In genomic region chr6:49263847-49264243, GRCm38 (mm10) we compare ENCODE assay signal across 7 mouse cellular contexts. TPM values are rescaled to one million over a fixed set of nuclear protein-coding genes. Genes with fewer than 3 reads are reported as not detected.
DNase-seq lines count a peak whose midpoint lies in the region; ATAC-seq and TF ChIP-seq lines count a peak whose summit lies in the region.

Tra2a (minus strand) TSS chr6:49264033.

- H3K36me3 ChIP-seq in embryonic facial prominence, embryonic 12.5 days = no peaks in the 10 kb centered on the region
- no peaks in the 10 kb centered on the region for H3K36me3 ChIP-seq in kidney, adult 2 months (ENCODE audit: control insufficient read depth, insufficient read depth, low read length)
- no peaks in the 10 kb centered on the region for H3K36me3 ChIP-seq in limb, embryonic 12.5 days
- no peaks in the 10 kb centered on the region for H3K36me3 ChIP-seq in midbrain, embryonic 15.5 days (replicated peaks)
- no peaks in the 10 kb centered on the region for H3K36me3 ChIP-seq in spleen, adult 2 months (ENCODE audit: control insufficient read depth, insufficient read depth, low read length)

- peak; percentile 94 for TF ChIP-seq POLR2A in kidney, adult 2 months (IDR thresholded peaks at IDR 0.05; ENCODE audit: low read depth, low read length)
- peak; percentile 95 for TF ChIP-seq POLR2A in spleen, adult 2 months (IDR thresholded peaks at IDR 0.05; ENCODE audit: low read depth, low read length)

- peaks cover 19% of the 10 kb centered on the region for H3K4me1 ChIP-seq in embryonic facial prominence, embryonic 12.5 days
- H3K4me1 ChIP-seq in kidney, adult 2 months (ENCODE audit: control insufficient read depth, insufficient read depth, low read length) = peaks cover 3% of the 10 kb centered on the region; the same call in 1 of the 2 replicates
- H3K4me1 ChIP-seq in limb, embryonic 12.5 days (replicated peaks) = peaks cover 26% of the 10 kb centered on the region
- peaks cover 26% of the 10 kb centered on the region for H3K4me1 ChIP-seq in midbrain, embryonic 15.5 days
- H3K4me1 ChIP-seq in spleen, adult 2 months (ENCODE audit: control insufficient read depth, insufficient read depth, insufficient read length) = peaks cover 9% of the 10 kb centered on the region

- DNase-seq in adrenal gland, postnatal 25 days = peak; percentile 98
- peak; percentile 98 for DNase-seq in heart, adult 18-20 months
- DNase-seq in kidney, adult 2 months = peak; percentile 98
- DNase-seq in spleen, adult 2 months (ENCODE audit: low read depth in 1 of 2, low spot score in 2 of 2) = peak; percentile 89 to 96

- no peaks in the 10 kb centered on the region for H3K9me3 ChIP-seq in embryonic facial prominence, embryonic 12.5 days
- no peaks in the 10 kb centered on the region for H3K9me3 ChIP-seq in limb, embryonic 12.5 days
- no peaks in the 10 kb centered on the region for H3K9me3 ChIP-seq in midbrain, embryonic 15.5 days

- peak; percentile 94 for ATAC-seq in embryonic facial prominence, embryonic 12.5 days (ENCODE audit: insufficient number of reproducible peaks, insufficient read depth, low FRiP score, low TSS enrichment)
- ATAC-seq in limb, embryonic 12.5 days (ENCODE audit: insufficient number of reproducible peaks, insufficient read depth, low FRiP score, low TSS enrichment, low read depth) = peak; percentile 91
- ATAC-seq in midbrain, embryonic 15.5 days (replicated peaks) = peak; percentile 97

- WGBS in embryonic facial prominence, embryonic 12.5 days = under 1% methylated on average over 39 of the region's 39 CpGs
- WGBS in kidney, adult 2 months = under 1% methylated on average over 39 of the region's 39 CpGs
- WGBS in limb, embryonic 12.5 days = under 1% methylated on average over 39 of the region's 39 CpGs
- WGBS in midbrain, embryonic 15.5 days = under 1% methylated on average over 39 of the region's 39 CpGs
- WGBS in spleen, adult 2 months = under 1% methylated on average over 39 of the region's 39 CpGs

- peak within 1 kb of the TSS; percentile 98 for H3K27ac ChIP-seq in embryonic facial prominence, embryonic 12.5 days
- H3K27ac ChIP-seq in kidney, adult 2 months (ENCODE audit: insufficient read depth, low read depth, low read length) = peak within 1 kb of the TSS; percentile 91
- H3K27ac ChIP-seq in limb, embryonic 12.5 days = peak within 1 kb of the TSS; percentile 98
- H3K27ac ChIP-seq in midbrain, embryonic 15.5 days = peak within 1 kb of the TSS; percentile 99
- peak within 1 kb of the TSS; percentile 97 for H3K27ac ChIP-seq in spleen, adult 2 months (ENCODE audit: insufficient read depth, low read length)

- H3K4me2 ChIP-seq in embryonic facial prominence, embryonic 12.5 days (replicated peaks) = peak within 1 kb of the TSS; percentile 62
- peak within 1 kb of the TSS; percentile 60 for H3K4me2 ChIP-seq in limb, embryonic 12.5 days
- H3K4me2 ChIP-seq in midbrain, embryonic 15.5 days = peak within 1 kb of the TSS; percentile 75

- peak within 1 kb of the TSS; percentile 98 for H3K9ac ChIP-seq in embryonic facial prominence, embryonic 12.5 days
- peak within 1 kb of the TSS; percentile 99 for H3K9ac ChIP-seq in limb, embryonic 12.5 days (replicated peaks)
- H3K9ac ChIP-seq in midbrain, embryonic 15.5 days = peak within 1 kb of the TSS; percentile 100

- no peaks in the 10 kb centered on the region for H3K27me3 ChIP-seq in embryonic facial prominence, embryonic 12.5 days
- H3K27me3 ChIP-seq in kidney, adult 2 months (replicated peaks; ENCODE audit: control insufficient read depth, insufficient read depth, low read length) = no peaks in the 10 kb centered on the region
- H3K27me3 ChIP-seq in limb, embryonic 12.5 days = no peaks in the 10 kb centered on the region
- H3K27me3 ChIP-seq in midbrain, embryonic 15.5 days (replicated peaks) = no peaks in the 10 kb centered on the region
- H3K27me3 ChIP-seq in spleen, adult 2 months (ENCODE audit: control insufficient read depth, insufficient read depth, low read length) = no peaks in the 10 kb centered on the region

- peak within 1 kb of the TSS; percentile 85 for H3K4me3 ChIP-seq in embryonic facial prominence, embryonic 12.5 days
- H3K4me3 ChIP-seq in kidney, adult 2 months (ENCODE audit: insufficient read depth, low read depth, low read length) = peak within 1 kb of the TSS; percentile 82
- peak within 1 kb of the TSS; percentile 99 for H3K4me3 ChIP-seq in limb, embryonic 12.5 days (replicated peaks)
- peak within 1 kb of the TSS; percentile 100 for H3K4me3 ChIP-seq in midbrain, embryonic 15.5 days
- peak within 1 kb of the TSS; percentile 96 for H3K4me3 ChIP-seq in spleen, adult 2 months (ENCODE audit: extremely low read depth, insufficient read depth, insufficient read length)

- TF ChIP-seq CTCF in kidney, adult 2 months (conservative IDR thresholded peaks at IDR 0.05; ENCODE audit: insufficient read depth, insufficient read length, low read depth, low read length) = no peak
- TF ChIP-seq CTCF in spleen, adult 2 months (IDR thresholded peaks at IDR 0.05; ENCODE audit: extremely low read depth, insufficient read depth, insufficient read length, insufficient replicate concordance) = no peak

RNA-seq across cellular contexts. Expression of gene Tra2a, which starts in this region (rescaled TPM):
- 69.3 and 95.8 TPM in 2 replicates for total RNA-seq in adrenal gland, postnatal 25 days (2021)
- polyA plus RNA-seq in embryonic facial prominence, embryonic 12.5 days (2016; fragmentation: Nextera tagmentation; extraction: Ambion mirVana) = 138 and 147 TPM in 2 replicates
- 10 to 100 TPM; 26.2 to 29.9 TPM for total RNA-seq in heart, adult 18-20 months (2021)
- polyA plus RNA-seq in kidney, adult 2 months (2012; rRNA removed) = 18.4 and 22.7 TPM in 2 replicates
- 151 and 169 TPM in 2 replicates for polyA plus RNA-seq in limb, embryonic 12.5 days (2016; fragmentation: Nextera tagmentation; extraction: Ambion mirVana)
- polyA plus RNA-seq in midbrain, embryonic 15.5 days (2015; fragmentation: Nextera tagmentation; extraction: Ambion mirVana) = 123 and 128 TPM in 2 replicates
- 25.8 and 27.3 TPM in 2 replicates for polyA plus RNA-seq in spleen, adult 2 months (2012; rRNA removed)

Comparison
In these comparisons a context has a peak if more than half of its experiments do, and no peak if none do; other contexts are left out.
1. Peak in every context shown above with its lines: DNase-seq, ATAC-seq, H3K4me3 ChIP-seq and H3K27ac ChIP-seq.